Mouse (Mus musculus): ENCODE results near the gene Strip2. TPM values are rescaled to one million over a fixed set of nuclear protein-coding genes. Genes with fewer than 3 reads are reported as not detected.

Gene Strip2
- 0.48 and 0.77 TPM in 2 replicates for polyA plus RNA-seq (2014; fragmentation: Nextera tagmentation; extraction: Ambion mirVana)

DNA sequence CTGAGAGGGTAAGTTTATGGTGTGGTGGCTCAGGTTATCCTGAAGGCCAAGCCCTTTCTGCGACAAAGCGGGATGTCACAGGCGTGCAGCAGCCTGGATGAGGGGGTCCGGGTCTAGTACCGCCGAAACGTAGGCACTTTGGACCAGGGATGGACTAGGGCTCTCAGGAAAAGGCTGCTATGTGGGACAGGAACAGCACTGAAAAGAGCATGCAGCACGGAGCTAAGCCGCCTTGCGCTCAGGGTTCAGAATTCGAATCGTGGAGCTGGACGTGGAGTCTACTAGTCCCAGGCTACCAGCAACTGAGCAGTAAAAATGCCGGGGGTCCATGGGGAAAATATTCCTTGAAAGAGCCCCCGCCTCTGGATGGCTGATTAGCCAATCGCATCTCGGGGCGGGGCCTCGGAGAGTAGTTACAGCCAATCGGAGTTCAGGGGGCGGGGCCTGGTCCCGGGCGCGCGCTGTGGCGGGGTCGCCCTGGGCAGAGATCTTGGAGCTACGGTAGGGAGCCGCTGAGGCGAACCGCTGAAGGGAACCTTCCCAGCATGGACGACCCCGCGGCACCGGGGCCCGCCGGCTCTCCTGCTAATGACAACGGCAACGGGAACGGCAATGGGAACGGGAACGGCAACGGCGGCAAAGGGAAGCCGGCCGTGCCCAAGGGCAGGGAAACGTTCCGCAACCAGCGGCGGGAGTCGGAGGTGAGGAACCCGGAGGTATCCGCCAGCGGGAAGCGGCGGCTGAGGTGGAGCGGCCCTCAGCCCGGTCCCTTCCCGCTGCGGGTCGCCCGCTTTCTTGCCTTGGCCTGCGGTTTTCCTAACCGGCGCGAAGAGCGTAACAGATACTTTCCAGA lies at the start of gene Strip2:
Gene Strip2, plus strand, starts transcription at position 483 of the 853 bp plus-strand sequence.
- under 1% methylated on average over 65 of the region's 67 CpGs for WGBS
- H3K4me1 ChIP-seq (replicated peaks; ENCODE audit: control insufficient read depth, insufficient read depth, low read length): no peaks in the 10 kb centered on the region
- peak within 1 kb of the TSS; percentile 91 for H3K4me2 ChIP-seq (ENCODE audit: low read depth, low read length, severe bottlenecking)
- peak; percentile 98 for DNase-seq (ENCODE audit: low spot score)
- peak within 1 kb of the TSS; percentile 59 for H3K9ac ChIP-seq (ENCODE audit: low read length)
- H3K27ac ChIP-seq (ENCODE audit: low read depth, low read length): no peak within 1 kb of the TSS
- no peaks in the 10 kb centered on the region for H3K9me3 ChIP-seq (ENCODE audit: control insufficient read depth, low read length)
- H3K36me3 ChIP-seq (ENCODE audit: control insufficient read depth, insufficient read depth, low read length): no peaks in the 10 kb centered on the region
- H3K27me3 ChIP-seq (ENCODE audit: control insufficient read depth, insufficient read depth, low read length): peaks cover 13% of the 10 kb centered on the region
- H3K4me3 ChIP-seq (ENCODE audit: low read depth, low read length): peak within 1 kb of the TSS; percentile 67
- ATAC-seq (replicated peaks; ENCODE audit: low FRiP score): peak; percentile 100

DNA sequence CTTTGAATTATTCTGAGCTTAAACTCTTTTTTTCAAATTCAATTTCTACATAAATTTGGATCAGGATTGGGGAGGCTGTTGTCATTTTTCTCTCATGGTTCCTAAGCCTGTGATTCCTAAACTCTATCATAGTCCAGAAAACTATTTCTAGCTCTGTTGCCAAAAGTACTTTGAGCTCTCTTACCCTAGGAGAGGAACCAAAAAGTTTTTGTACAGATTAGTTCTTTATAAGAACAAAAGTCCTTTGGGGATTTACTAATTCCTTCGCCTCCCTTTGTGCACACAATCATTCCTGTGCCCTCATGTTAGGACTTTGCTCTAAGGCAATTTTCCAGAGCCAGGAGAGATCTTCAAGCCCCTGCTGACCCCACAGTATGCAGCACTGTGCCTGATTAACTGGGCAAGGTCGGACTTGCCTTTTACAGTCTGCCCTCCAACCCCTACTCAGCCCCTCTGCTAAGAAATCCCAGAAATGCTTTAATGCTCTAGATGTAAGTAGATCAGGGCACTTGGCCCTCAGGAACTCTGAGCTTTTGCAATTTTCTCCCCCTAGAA lies 48.4 kb upstream of the Strip2 start:
- Histone ChIP-seq H3K4me2 (ENCODE audit: low read depth, low read length, severe bottlenecking) (no peak overlapping the region), H3K9ac (ENCODE audit: low read length) (no peak overlapping the region), H3K27ac (ENCODE audit: low read depth, low read length) (no peak overlapping the region), H3K36me3 (ENCODE audit: control insufficient read depth, insufficient read depth, low read length) (no peaks in the 10 kb centered on the region; the same call in 1 of the 2 replicates), H3K9me3 (ENCODE audit: control insufficient read depth, low read length) (no peaks in the 10 kb centered on the region), H3K4me3 (ENCODE audit: low read depth, low read length) (no peak overlapping the region), H3K27me3 (ENCODE audit: control insufficient read depth, insufficient read depth, low read length) (no peaks in the 10 kb centered on the region), H3K4me1 (replicated peaks; ENCODE audit: control insufficient read depth, insufficient read depth, low read length) (no peaks in the 10 kb centered on the region)
- ATAC-seq (replicated peaks; ENCODE audit: low FRiP score): no peak
- 54% methylated on average over 2 of the region's 2 CpGs for WGBS
- DNase-seq (ENCODE audit: low spot score): no peak

GRCm38 (mm10) chr6:29873654-29874053 lies 43.2 kb upstream of the Strip2 start:
- no peak for ATAC-seq (replicated peaks; ENCODE audit: low FRiP score)
- H3K36me3 ChIP-seq (ENCODE audit: control insufficient read depth, insufficient read depth, low read length): no peaks in the 10 kb centered on the region; the same call in 1 of the 2 replicates
- WGBS: 75% methylated on average over 2 of the region's 2 CpGs

GRCm38 (mm10) chr6:29875576-29875975 lies 41.2 kb upstream of the Strip2 start:
- H3K27ac ChIP-seq (ENCODE audit: low read depth, low read length): no peak overlapping the region
- no peak overlapping the region for H3K4me2 ChIP-seq (ENCODE audit: low read depth, low read length, severe bottlenecking)
- H3K27me3 ChIP-seq (ENCODE audit: control insufficient read depth, insufficient read depth, low read length): no peaks in the 10 kb centered on the region
- DNase-seq (ENCODE audit: low spot score): no peak
- H3K9ac ChIP-seq (ENCODE audit: low read length): no peak overlapping the region
- no peak for ATAC-seq (replicated peaks; ENCODE audit: low FRiP score)
- H3K9me3 ChIP-seq (ENCODE audit: control insufficient read depth, low read length): no peaks in the 10 kb centered on the region
- H3K4me3 ChIP-seq (ENCODE audit: low read depth, low read length): no peak overlapping the region
- H3K36me3 ChIP-seq (ENCODE audit: control insufficient read depth, insufficient read depth, low read length): no peaks in the 10 kb centered on the region; the same call in 1 of the 2 replicates
- WGBS: 84% methylated on average over 5 of the region's 5 CpGs
- no peaks in the 10 kb centered on the region for H3K4me1 ChIP-seq (replicated peaks; ENCODE audit: control insufficient read depth, insufficient read depth, low read length)

More at GRCm38 (mm10) chr6:29873654-29874053, 43.2 kb upstream of the Strip2 start:
- Histone ChIP-seq H3K27me3 (ENCODE audit: control insufficient read depth, insufficient read depth, low read length) (no peaks in the 10 kb centered on the region), H3K9me3 (ENCODE audit: control insufficient read depth, low read length) (no peaks in the 10 kb centered on the region), H3K27ac (ENCODE audit: low read depth, low read length) (no peak overlapping the region), H3K4me2 (ENCODE audit: low read depth, low read length, severe bottlenecking) (no peak overlapping the region), H3K4me3 (ENCODE audit: low read depth, low read length) (no peak overlapping the region), H3K4me1 (replicated peaks; ENCODE audit: control insufficient read depth, insufficient read depth, low read length) (no peaks in the 10 kb centered on the region), H3K9ac (ENCODE audit: low read length) (no peak overlapping the region)
- no peak for DNase-seq (ENCODE audit: low spot score)

- Histone ChIP-seq H3K4me1 (replicated peaks; ENCODE audit: control insufficient read depth, insufficient read depth, low read length) (no peaks in the 10 kb centered on the region), H3K4me2 (ENCODE audit: low read depth, low read length, severe bottlenecking) (no peak overlapping the region), H3K27ac (ENCODE audit: low read depth, low read length) (no peak overlapping the region), H3K4me3 (ENCODE audit: low read depth, low read length) (no peak overlapping the region), H3K27me3 (ENCODE audit: control insufficient read depth, insufficient read depth, low read length) (no peaks in the 10 kb centered on the region), H3K9ac (ENCODE audit: low read length) (no peak overlapping the region), H3K9me3 (ENCODE audit: control insufficient read depth, low read length) (no peaks in the 10 kb centered on the region), H3K36me3 (ENCODE audit: control insufficient read depth, insufficient read depth, low read length) (no peaks in the 10 kb centered on the region)
- ATAC-seq (replicated peaks; ENCODE audit: low FRiP score) (no peak), DNase-seq (ENCODE audit: low spot score) (no peak)
- WGBS: 85% methylated on average over 4 of the region's 4 CpGs
Measured at GRCm38 (mm10) chr6:29876782-29877181, 40.0 kb upstream of the Strip2 start.

- H3K36me3 ChIP-seq (ENCODE audit: control insufficient read depth, insufficient read depth, low read length): no peaks in the 10 kb centered on the region
- H3K4me3 ChIP-seq (ENCODE audit: low read depth, low read length): no peak overlapping the region
- ATAC-seq (replicated peaks; ENCODE audit: low FRiP score): no peak
- no peaks in the 10 kb centered on the region for H3K9me3 ChIP-seq (ENCODE audit: control insufficient read depth, low read length)
- DNase-seq (ENCODE audit: low spot score): no peak
- no peaks in the 10 kb centered on the region for H3K4me1 ChIP-seq (replicated peaks; ENCODE audit: control insufficient read depth, insufficient read depth, low read length)
- no peak overlapping the region for H3K9ac ChIP-seq (ENCODE audit: low read length)
- H3K27ac ChIP-seq (ENCODE audit: low read depth, low read length): no peak overlapping the region
- H3K27me3 ChIP-seq (ENCODE audit: control insufficient read depth, insufficient read depth, low read length): no peaks in the 10 kb centered on the region
- no peak overlapping the region for H3K4me2 ChIP-seq (ENCODE audit: low read depth, low read length, severe bottlenecking)
Measured at GRCm38 (mm10) chr6:29879579-29879978, 37.2 kb upstream of the Strip2 start.

DNA sequence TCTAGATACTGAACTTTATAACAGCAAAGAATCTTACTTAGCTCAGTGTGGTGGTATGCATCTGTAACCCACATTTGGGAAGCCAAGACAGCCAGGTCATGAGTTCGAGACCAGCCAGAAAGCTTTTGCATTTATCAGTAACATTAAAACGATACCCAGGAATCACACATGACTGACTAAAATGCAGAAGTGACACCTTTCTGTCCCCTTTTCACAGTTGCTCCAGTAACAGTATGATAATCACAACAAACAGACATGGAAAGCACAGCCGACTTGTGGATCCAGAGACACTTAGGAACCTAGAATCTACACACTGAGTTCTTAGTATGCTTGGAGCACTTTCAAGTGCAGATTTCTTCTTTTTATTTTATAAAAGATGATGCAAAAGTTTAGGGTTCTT lies 36.0 kb upstream of the Strip2 start:
- no peak for DNase-seq (ENCODE audit: low spot score)

DNA sequence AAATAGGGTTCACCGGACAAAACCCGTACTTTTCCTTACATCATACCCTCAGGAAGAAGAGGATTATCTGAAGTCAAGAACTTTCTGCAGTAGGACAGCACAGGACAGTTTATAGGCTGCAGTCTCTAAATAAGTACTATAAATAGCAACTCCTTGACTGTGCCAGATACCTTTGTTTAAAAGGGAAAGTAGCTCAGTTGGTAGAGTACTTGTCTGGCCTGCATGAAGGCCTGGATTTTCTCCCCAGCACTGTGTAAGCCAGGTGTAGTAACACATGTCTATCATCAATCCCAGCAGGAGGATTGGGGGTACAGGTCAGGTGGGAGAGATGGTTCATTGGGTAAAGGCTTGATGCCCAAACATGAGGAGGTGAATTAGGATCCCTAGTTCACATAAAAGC lies 34.9 kb upstream of the Strip2 start:
- Histone ChIP-seq H3K4me2 (ENCODE audit: low read depth, low read length, severe bottlenecking) (no peak overlapping the region), H3K36me3 (ENCODE audit: control insufficient read depth, insufficient read depth, low read length) (no peaks in the 10 kb centered on the region), H3K4me1 (replicated peaks; ENCODE audit: control insufficient read depth, insufficient read depth, low read length) (no peaks in the 10 kb centered on the region), H3K27me3 (ENCODE audit: control insufficient read depth, insufficient read depth, low read length) (no peaks in the 10 kb centered on the region), H3K4me3 (ENCODE audit: low read depth, low read length) (no peak overlapping the region), H3K27ac (ENCODE audit: low read depth, low read length) (no peak overlapping the region), H3K9ac (ENCODE audit: low read length) (no peak overlapping the region), H3K9me3 (ENCODE audit: control insufficient read depth, low read length) (no peaks in the 10 kb centered on the region)
- ATAC-seq (replicated peaks; ENCODE audit: low FRiP score) (no peak), DNase-seq (ENCODE audit: low spot score) (no peak)
- WGBS: 89% methylated on average over 2 of the region's 2 CpGs

More for the DNA sequence above, 36.0 kb upstream of the Strip2 start:
- Histone ChIP-seq H3K9me3 (ENCODE audit: control insufficient read depth, low read length) (no peaks in the 10 kb centered on the region), H3K4me2 (ENCODE audit: low read depth, low read length, severe bottlenecking) (no peak overlapping the region), H3K27ac (ENCODE audit: low read depth, low read length) (no peak overlapping the region), H3K9ac (ENCODE audit: low read length) (no peak overlapping the region), H3K4me3 (ENCODE audit: low read depth, low read length) (no peak overlapping the region), H3K4me1 (replicated peaks; ENCODE audit: control insufficient read depth, insufficient read depth, low read length) (no peaks in the 10 kb centered on the region), H3K27me3 (ENCODE audit: control insufficient read depth, insufficient read depth, low read length) (no peaks in the 10 kb centered on the region), H3K36me3 (ENCODE audit: control insufficient read depth, insufficient read depth, low read length) (no peaks in the 10 kb centered on the region)
- 92% methylated on average over 3 of the region's 3 CpGs for WGBS
- ATAC-seq (replicated peaks; ENCODE audit: low FRiP score): no peak
